Mouse (Mus musculus) gastrocnemius, postnatal 4 days (tissue): ENCODE measurements around the gene Psmd12. TPM values are rescaled to one million over a fixed set of nuclear protein-coding genes. Genes with fewer than 3 reads are reported as not detected.

Experiments
- DNase-seq, 2 experiments: peaks; one replicate each; pipeline ENCODE4 v3.0.0; 2021 to 2022; ENCODE audit warnings: low spot score in 2 of 2, mixed read lengths in 2 of 2
- total RNA-seq, 2 experiments: library from RNA; stranded (reverse); gene quantifications; 2 replicates each; pipeline ENCODE4 v1.2.3; 2021

Gene Psmd12
- total RNA-seq, 2 experiments from 2014 or later: 83.7 to 107 TPM

- no peak for DNase-seq
These were observed 30.5 kb downstream of the Psmd12 start for GRCm38 (mm10) chr11:107509631-107510338.

GRCm38 (mm10) chr11:107510362-107511269, 31.3 kb downstream of the Psmd12 start:
- peak in 1 of 2 experiments; percentile 45 for DNase-seq

GRCm38 (mm10) chr11:107511954-107512353, 32.7 kb downstream of the Psmd12 start:
- peak; percentile 33 to 48 for DNase-seq

- peak in 1 of 2 experiments; percentile 20 for DNase-seq
These were observed 33.8 kb downstream of the Psmd12 start for GRCm38 (mm10) chr11:107513047-107513446.

- no peak for DNase-seq
These were observed 37.1 kb downstream of the Psmd12 start for GRCm38 (mm10) chr11:107516387-107516786.

- DNase-seq: no peak
These were observed 39.6 kb downstream of the Psmd12 start for GRCm38 (mm10) chr11:107518645-107519429.

GRCm38 (mm10) chr11:107521153-107521552, 41.9 kb downstream of the Psmd12 start:
- DNase-seq: no peak

GRCm38 (mm10) chr11:107524966-107525365, 45.7 kb downstream of the Psmd12 start:
- DNase-seq: no peak

GRCm38 (mm10) chr11:107527632-107528031, 48.3 kb downstream of the Psmd12 start:
- DNase-seq: no peak

GRCm38 (mm10) chr11:107529320-107529719, 50.0 kb downstream of the Psmd12 start:
- no peak for DNase-seq

- no peak for DNase-seq
These were observed 52.2 kb downstream of the Psmd12 start for GRCm38 (mm10) chr11:107531445-107531844.

GRCm38 (mm10) chr11:107532271-107532670, 53.0 kb downstream of the Psmd12 start:
- DNase-seq: no peak

GRCm38 (mm10) chr11:107538994-107539393, 59.7 kb downstream of the Psmd12 start:
- no peak for DNase-seq

- DNase-seq: no peak
These were observed 61.1 kb downstream of the Psmd12 start for GRCm38 (mm10) chr11:107540339-107540738.

GRCm38 (mm10) chr11:107545747-107546476, 66.6 kb downstream of the Psmd12 start:
- DNase-seq: no peak

- DNase-seq: peak; percentile 26 to 30
These were observed 67.5 kb downstream of the Psmd12 start for GRCm38 (mm10) chr11:107546667-107547301.

- peak; percentile 51 to 72 for DNase-seq
These were observed 68.3 kb downstream of the Psmd12 start, which contains the start of gene Helz for GRCm38 (mm10) chr11:107547351-107548203. Gene Helz, plus strand, starts transcription at chr11:107547930.

GRCm38 (mm10) chr11:107548204-107548975, 69.1 kb downstream of the Psmd12 start:
- peak in 1 of 2 experiments; percentile 24 for DNase-seq
